Mouse (Mus musculus) stomach, postnatal 0 days (tissue): ENCODE results near the gene Tsen34.

ENCODE experiments used
- CTCF ChIP-seq: IDR thresholded peaks from 2 replicates; pipeline ENCODE4 v1.5.1; 2016; ENCODE audit warnings: antibody characterized with exemption, low read depth, mild to moderate bottlenecking, moderate library complexity
- EP300 ChIP-seq: optimal IDR thresholded peaks from 2 replicates; pipeline ENCODE3; 2016; ENCODE audit warnings: antibody characterized with exemption

DNA sequence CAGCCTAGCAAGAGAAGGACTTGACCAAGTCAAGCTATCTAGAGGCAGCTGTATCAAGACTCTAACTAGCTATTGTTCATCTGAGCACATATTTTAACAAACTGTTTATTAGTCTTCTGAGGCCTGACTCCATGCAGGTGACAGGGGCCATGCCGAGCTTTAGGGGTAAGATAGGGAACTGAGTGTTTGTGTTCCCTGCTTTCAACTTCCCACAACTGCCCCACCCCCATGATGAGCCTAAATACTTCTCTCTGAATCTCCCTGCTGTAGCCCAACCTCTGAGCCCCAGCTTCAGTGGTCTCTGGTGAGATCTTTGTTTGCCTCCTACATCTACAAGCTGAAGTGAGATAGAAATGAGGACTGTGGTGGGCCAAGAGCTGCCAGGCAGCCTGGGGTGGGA, 22.6 kb downstream of the Tsen34 start:
- no peak for TF ChIP-seq CTCF
- TF ChIP-seq EP300: no peak
